Mouse (Mus musculus) cortical plate, adult 2 months (tissue): Measurements from ENCODE around the gene Olfr1502. TPM values are rescaled to one million over a fixed set of nuclear protein-coding genes. Genes with fewer than 3 reads are reported as not detected.
A peak's percentile ranks its signal among the peaks of the same experiment; 100 is the strongest.
"Not testable (repeated sequence)": the region's sequence is repeated elsewhere in the genome, so short reads cannot be mapped to it uniquely, and the experiment has no call there.

Experiments
- H3K27ac ChIP-seq: fragments of 200-500 bp; 2 replicates; pipeline ENCODE4 v1.5.1; 2012; ENCODE audit warnings: low read length, control low read depth, inconsistent platforms; ENCODE audit not compliant: insufficient read depth
- H3K4me1 ChIP-seq: fragments of 200-500 bp; 2 replicates; pipeline ENCODE4 v1.6.1; 2011; ENCODE audit warnings: low read length; ENCODE audit not compliant: control insufficient read depth, insufficient read depth
- H3K4me3 ChIP-seq: fragments of 200-500 bp; 2 replicates; pipeline ENCODE4 v1.5.1; 2011; ENCODE audit warnings: mild to moderate bottlenecking, low read length, control low read depth; ENCODE audit not compliant: insufficient read depth
- CTCF ChIP-seq: fragments of 200-500 bp; IDR thresholded peaks from 2 replicates; pipeline ENCODE4 v1.5.1; 2011; ENCODE audit warnings: mild to moderate bottlenecking, control low read depth, low read length; ENCODE audit not compliant: insufficient read depth; ENCODE audit errors: extremely low read depth
- POLR2A ChIP-seq: fragments of 200-500 bp; IDR thresholded peaks from 2 replicates; pipeline ENCODE4 v1.6.1; 2011; ENCODE audit warnings: mild to moderate bottlenecking, low read length, control low read depth; ENCODE audit not compliant: insufficient read depth; ENCODE audit errors: extremely low read depth
- polyA plus RNA-seq: library from polyadenylated mRNA; depleted of rRNA; stranded (reverse); fragments of >200 nt; gene quantifications from 2 replicates; pipeline ENCODE4 v1.2.3, GENCODE M21; 2012; rRNA removed

The Olfr1502 gene
- not detected in 2 replicates for polyA plus RNA-seq

GRCm38 (mm10) chr19:13861495-13861894 is at the start of gene Olfr1502:
Olfr1502 (plus strand) TSS chr19:13861795.
- H3K27ac ChIP-seq, result no peak within 1 kb of the TSS
- no peaks in the 10 kb centered on the region for H3K4me1 ChIP-seq
- no peak within 1 kb of the TSS for H3K4me3 ChIP-seq
- no peak for TF ChIP-seq POLR2A
- TF ChIP-seq CTCF, result no peak

GRCm38 (mm10) chr19:13812823-13813222 is 48.8 kb upstream of the Olfr1502 start:
- TF ChIP-seq CTCF (0 out of 2 replicates have a peak, but pooled peaks have one; percentile 2), POLR2A (no peak)
- Histone ChIP-seq H3K4me1 (no peaks in the 10 kb centered on the region), H3K27ac (no peak overlapping the region), H3K4me3 (no peak overlapping the region)

GRCm38 (mm10) chr19:13818827-13819226 is 42.8 kb upstream of the Olfr1502 start:
- H3K4me1 ChIP-seq, result no peaks in the 10 kb centered on the region
- H3K4me3 ChIP-seq, result no peak overlapping the region
- no peak overlapping the region for H3K27ac ChIP-seq
- TF ChIP-seq POLR2A (no peak), CTCF (0 out of 2 replicates have a peak, but pooled peaks have one; percentile 2)

GRCm38 (mm10) chr19:13819347-13819746 is 42.2 kb upstream of the Olfr1502 start, which contains the start of gene Olfr1499:
Olfr1499 (minus strand) TSS chr19:13819447.
- Histone ChIP-seq H3K27ac (no peak within 1 kb of the TSS), H3K4me1 (no peaks in the 10 kb centered on the region), H3K4me3 (no peak within 1 kb of the TSS)
- no peak for TF ChIP-seq POLR2A
- no peak for TF ChIP-seq CTCF

- Histone ChIP-seq H3K27ac (no peak overlapping the region), H3K4me1 (no peaks in the 10 kb centered on the region), H3K4me3 (no peak overlapping the region)
- no peak for TF ChIP-seq CTCF
- TF ChIP-seq POLR2A, result no peak
Measured at GRCm38 (mm10) chr19:13820847-13821246, 40.7 kb upstream of the Olfr1502 start.

DNA sequence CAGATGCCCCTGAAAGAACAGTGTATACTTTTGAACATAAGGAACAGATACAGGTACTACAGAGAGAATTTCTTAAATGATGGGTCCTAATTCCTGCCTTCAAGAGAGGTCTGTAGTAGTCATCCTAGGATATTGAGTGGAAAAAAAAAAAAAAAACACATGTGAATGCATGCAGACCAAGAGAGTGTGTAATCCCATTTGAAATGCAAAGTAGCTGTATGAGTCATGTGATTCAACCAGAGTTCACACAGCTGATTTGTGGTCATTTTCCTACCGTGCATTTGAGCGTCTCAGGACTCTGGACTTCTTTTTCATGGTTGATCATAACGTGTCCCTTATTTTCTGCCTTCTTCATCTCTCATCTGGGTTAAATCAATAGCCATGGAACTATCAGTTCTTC is 33.1 kb upstream of the Olfr1502 start:
- Histone ChIP-seq H3K4me3 (no peak overlapping the region), H3K27ac (no peak overlapping the region), H3K4me1 (no peaks in the 10 kb centered on the region)
- TF ChIP-seq CTCF (no peak), POLR2A (no peak)

- Histone ChIP-seq H3K4me3 (no peak within 1 kb of the TSS), H3K4me1 (no peaks in the 10 kb centered on the region), H3K27ac (no peak within 1 kb of the TSS)
- TF ChIP-seq CTCF (no peak), POLR2A (no peak)
Measured at GRCm38 (mm10) chr19:13830388-13830787, 31.2 kb upstream of the Olfr1502 start, which contains the start of gene Olfr1500. Olfr1500 (minus strand) TSS chr19:13830488.

- H3K27ac ChIP-seq, H3K4me1 ChIP-seq, H3K4me3 ChIP-seq: not testable (repeated sequence)
Measured at GRCm38 (mm10) chr19:13850592-13850991, 11.0 kb upstream of the Olfr1502 start, which contains the start of gene Olfr1501. Olfr1501 (minus strand) TSS chr19:13850692.

DNA sequence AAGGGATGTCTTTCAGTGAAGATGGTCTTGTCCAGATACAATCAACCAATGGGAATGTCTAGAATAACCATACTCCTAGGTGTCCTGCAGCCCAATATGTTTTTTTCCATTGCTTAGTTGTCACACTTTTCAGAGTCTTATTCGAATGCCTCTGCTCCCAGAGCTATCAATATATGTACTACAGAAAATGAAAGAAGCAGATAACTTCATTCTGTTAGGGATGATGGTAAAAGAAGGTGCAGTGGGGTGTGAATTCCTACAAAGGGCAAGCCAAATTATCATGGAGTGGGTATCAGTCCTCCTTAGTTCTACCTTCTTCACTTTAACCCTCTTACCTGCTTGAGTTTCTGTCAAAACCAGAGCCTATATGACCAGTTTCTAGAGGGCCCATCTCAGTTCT is 36.2 kb downstream of the Olfr1502 start, which contains the start of gene Olfr1504:
Olfr1504 (minus strand) TSS at position 101 of the 400 bp plus-strand sequence.
- Histone ChIP-seq H3K4me3 (no peak within 1 kb of the TSS), H3K27ac (no peak within 1 kb of the TSS), H3K4me1 (no peaks in the 10 kb centered on the region)
- TF ChIP-seq POLR2A (no peak), CTCF (no peak)

Other genes with a start within 250 kb of the Olfr1502 start
- not detected in 2 replicates for gene Olfr1487, start 244.4 kb upstream of the Olfr1502 start, polyA plus RNA-seq
- gene Olfr1489, start 230.2 kb upstream of the Olfr1502 start, polyA plus RNA-seq, result not detected in 2 replicates
- gene Olfr1490, start 210.7 kb upstream of the Olfr1502 start, polyA plus RNA-seq, result not detected in 2 replicates
- gene Olfr1491, start 164.5 kb upstream of the Olfr1502 start, polyA plus RNA-seq, result not detected in 2 replicates
- not detected in 2 replicates for gene Olfr1493-ps1, start 138.5 kb upstream of the Olfr1502 start, polyA plus RNA-seq
- not detected in 2 replicates for gene Olfr1494, start 122.1 kb upstream of the Olfr1502 start, polyA plus RNA-seq
- not detected in 2 replicates for gene Olfr1495, start 97.2 kb upstream of the Olfr1502 start, polyA plus RNA-seq
- gene Olfr1496, start 83.9 kb upstream of the Olfr1502 start, polyA plus RNA-seq, result not detected in 2 replicates
- gene Olfr1497, start 63.6 kb upstream of the Olfr1502 start, polyA plus RNA-seq, result not detected in 2 replicates
- gene Olfr1499, start 42.3 kb upstream of the Olfr1502 start, polyA plus RNA-seq, result not detected in 2 replicates
- not detected in 2 replicates for gene Olfr1500, start 31.3 kb upstream of the Olfr1502 start, polyA plus RNA-seq
- not detected in 2 replicates for gene Olfr1501, start 11.1 kb upstream of the Olfr1502 start, polyA plus RNA-seq
- gene Olfr1504, start 36.1 kb downstream of the Olfr1502 start, polyA plus RNA-seq, result not detected in 2 replicates
- not detected in 2 replicates for gene Olfr1505, start 51.7 kb downstream of the Olfr1502 start, polyA plus RNA-seq